Mouse (Mus musculus): ENCODE data around the gene Nploc4.
"Not testable (repeated sequence)": the region's sequence is repeated elsewhere in the genome, so short reads cannot be mapped to it uniquely, and the experiment has no call there.

Nploc4 gene

GRCm38 (mm10) chr11:120442765-120443280, 5.3 kb upstream of the Nploc4 start:
- DNase-seq (ENCODE audit: extremely low spot score, low read depth, low spot score): no peak

GRCm38 (mm10) chr11:120442344-120442743, 4.8 kb upstream of the Nploc4 start, which contains the start of gene Tspan10:
Tspan10 (plus strand) TSS chr11:120442644.
- DNase-seq (ENCODE audit: extremely low spot score, low read depth, low spot score): no peak

GRCm38 (mm10) chr11:120437857-120438385, 413 bp upstream of the Nploc4 start:
- no peak for DNase-seq (ENCODE audit: extremely low spot score, low read depth, low spot score)

GRCm38 (mm10) chr11:120426727-120427126, 10.8 kb downstream of the Nploc4 start:
- DNase-seq (ENCODE audit: extremely low spot score, low read depth, low spot score): no peak

- DNase-seq (ENCODE audit: extremely low spot score, low read depth, low spot score): peak; percentile 79
These were observed 13.8 kb downstream of the Nploc4 start for GRCm38 (mm10) chr11:120423569-120424295.

GRCm38 (mm10) chr11:120422651-120423568, 14.6 kb downstream of the Nploc4 start:
- no peak for DNase-seq (ENCODE audit: extremely low spot score, low read depth, low spot score)

- no peak for DNase-seq (ENCODE audit: extremely low spot score, low read depth, low spot score)
These were observed 18.9 kb downstream of the Nploc4 start for GRCm38 (mm10) chr11:120418592-120418991.

GRCm38 (mm10) chr11:120417852-120418251, 19.7 kb downstream of the Nploc4 start:
- DNase-seq (ENCODE audit: extremely low spot score, low read depth, low spot score): no peak

- DNase-seq (ENCODE audit: extremely low spot score, low read depth, low spot score): not testable (repeated sequence)
These were observed 23.9 kb downstream of the Nploc4 start for GRCm38 (mm10) chr11:120413621-120414020.

- DNase-seq (ENCODE audit: extremely low spot score, low read depth, low spot score): no peak
These were observed 31.1 kb downstream of the Nploc4 start for GRCm38 (mm10) chr11:120406445-120406844.

- no peak for DNase-seq (ENCODE audit: extremely low spot score, low read depth, low spot score)
These were observed 31.6 kb downstream of the Nploc4 start for GRCm38 (mm10) chr11:120405867-120406266.

- DNase-seq (ENCODE audit: extremely low spot score, low read depth, low spot score): no peak
These were observed 32.7 kb downstream of the Nploc4 start for GRCm38 (mm10) chr11:120404814-120405213.

GRCm38 (mm10) chr11:120399319-120399718, 38.2 kb downstream of the Nploc4 start:
- no peak for DNase-seq (ENCODE audit: extremely low spot score, low read depth, low spot score)

- no peak for DNase-seq (ENCODE audit: extremely low spot score, low read depth, low spot score)
These were observed 39.9 kb downstream of the Nploc4 start for GRCm38 (mm10) chr11:120397602-120398001.

- no peak for DNase-seq (ENCODE audit: extremely low spot score, low read depth, low spot score)
These were observed 41.8 kb downstream of the Nploc4 start for GRCm38 (mm10) chr11:120395661-120396060.

GRCm38 (mm10) chr11:120388580-120388979, 48.9 kb downstream of the Nploc4 start:
- no peak for DNase-seq (ENCODE audit: extremely low spot score, low read depth, low spot score)

- no peak for DNase-seq (ENCODE audit: extremely low spot score, low read depth, low spot score)
These were observed 50.4 kb downstream of the Nploc4 start for GRCm38 (mm10) chr11:120387157-120387556.

GRCm38 (mm10) chr11:120386632-120387031, 50.9 kb downstream of the Nploc4 start:
- no peak for DNase-seq (ENCODE audit: extremely low spot score, low read depth, low spot score)

GRCm38 (mm10) chr11:120382509-120382908, 55.0 kb downstream of the Nploc4 start:
- DNase-seq (ENCODE audit: extremely low spot score, low read depth, low spot score): no peak

- no peak for DNase-seq (ENCODE audit: extremely low spot score, low read depth, low spot score)
These were observed 56.4 kb downstream of the Nploc4 start for GRCm38 (mm10) chr11:120381157-120381556.

GRCm38 (mm10) chr11:120380271-120380670, 57.2 kb downstream of the Nploc4 start:
- DNase-seq (ENCODE audit: extremely low spot score, low read depth, low spot score): no peak

Data from hindlimb bud, embryonic 11.5 days (tissue).